Mouse (Mus musculus) liver, adult (tissue): Measurements from ENCODE around the gene Gpr61.

Source experiments
- GATA4 ChIP-seq: IDR thresholded peaks from 2 replicates; pipeline ENCODE4 v1.6.1; 2014; ENCODE audit warnings: mild to moderate bottlenecking, low read length; ENCODE audit not compliant: insufficient replicate concordance

The Gpr61 gene

GRCm38 (mm10) chr3:108186098-108187047 is 31.7 kb upstream of the Gpr61 start, which contains the start of gene Amigo1:
Gene Amigo1, plus strand, starts transcription at chr3:108186335.
- no peak for TF ChIP-seq GATA4

GRCm38 (mm10) chr3:108185460-108186097 is 30.9 kb upstream of the Gpr61 start:
- TF ChIP-seq GATA4: no peak

DNA sequence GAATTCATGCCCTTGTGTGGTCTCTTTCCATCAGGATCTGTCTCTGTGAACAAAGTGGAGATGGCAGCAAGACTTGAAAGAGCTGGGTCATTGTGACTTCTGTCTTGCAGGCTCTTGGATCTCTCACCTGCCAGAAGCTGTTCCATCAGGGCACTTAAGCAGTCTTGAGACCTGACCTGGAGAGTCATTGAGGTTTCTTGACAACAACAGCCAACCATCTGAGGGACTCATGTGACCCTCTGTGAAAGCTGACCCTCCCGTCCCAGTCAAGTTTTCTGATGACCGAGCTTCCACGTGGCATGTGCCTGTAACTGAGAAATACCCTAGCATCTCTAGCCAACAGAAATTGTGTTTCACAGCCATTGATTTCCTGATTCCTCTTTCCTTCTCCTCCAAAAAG is 30.1 kb upstream of the Gpr61 start:
- TF ChIP-seq GATA4: no peak

DNA sequence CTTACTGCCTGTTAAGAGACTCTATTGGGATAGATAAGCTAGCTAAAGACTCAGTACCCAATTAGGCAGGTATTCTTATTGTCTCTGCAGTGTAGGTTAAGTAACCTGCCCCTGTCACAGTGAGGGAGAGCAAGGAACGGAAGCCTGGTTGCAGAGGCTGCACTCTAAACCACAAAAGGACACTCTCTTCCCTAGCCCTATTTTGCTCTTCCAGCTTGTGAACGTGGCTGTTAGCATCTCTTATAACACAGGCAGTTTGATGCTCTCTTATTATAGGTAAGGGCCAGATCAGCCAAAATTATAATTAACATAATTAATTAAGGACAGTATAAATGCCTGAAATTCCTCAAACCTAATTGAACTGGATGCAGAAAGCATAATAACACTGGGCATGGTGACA is 25.8 kb upstream of the Gpr61 start:
- no peak for TF ChIP-seq GATA4

DNA sequence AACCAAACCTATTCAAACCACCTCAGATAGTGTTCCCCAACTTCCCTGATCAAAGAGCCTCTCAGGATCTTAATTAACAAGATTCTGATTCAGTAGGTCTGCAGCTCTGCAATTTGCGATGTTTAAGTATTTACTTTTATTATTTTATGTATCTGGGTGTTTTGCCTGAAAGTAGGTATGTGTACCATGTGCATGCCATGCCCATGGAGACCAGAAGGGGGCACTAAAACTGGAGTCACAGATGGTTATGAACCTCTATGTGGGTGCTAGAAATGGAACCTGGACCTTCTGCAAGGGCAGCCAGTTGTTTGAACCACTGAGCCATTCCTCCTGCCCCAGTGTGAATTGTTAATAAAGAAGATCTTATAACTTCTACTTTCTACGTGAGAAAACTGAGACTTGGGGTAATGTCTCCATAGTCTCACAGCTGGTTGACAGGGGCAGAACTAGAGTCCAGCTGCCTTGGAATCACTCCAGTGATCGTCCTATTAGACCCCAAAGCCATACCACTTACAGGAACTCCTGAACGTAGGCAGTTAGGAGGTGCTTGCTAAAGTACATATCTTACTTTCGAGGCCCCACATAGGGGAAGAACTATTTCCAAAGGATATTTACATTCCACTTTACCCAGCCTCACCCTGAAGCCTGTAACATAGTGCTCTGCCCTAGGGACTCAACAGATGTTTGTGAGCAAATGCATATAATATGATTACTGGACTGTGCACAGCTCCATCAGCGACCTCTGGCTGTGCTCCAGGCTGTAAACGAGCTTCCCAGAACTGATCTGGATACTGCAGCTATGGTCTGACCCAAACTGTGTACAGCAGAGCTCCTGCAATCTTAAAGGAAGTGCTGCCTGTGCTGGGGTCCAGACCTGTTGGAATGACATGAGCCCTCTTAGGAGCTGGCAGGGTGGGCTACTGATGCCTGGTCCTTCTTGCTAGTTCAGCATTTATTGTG is 24.4 kb upstream of the Gpr61 start:
- TF ChIP-seq GATA4: no peak

GRCm38 (mm10) chr3:108174672-108175531 is 20.2 kb upstream of the Gpr61 start:
- TF ChIP-seq GATA4: no peak

- TF ChIP-seq GATA4: no peak
Observed at GRCm38 (mm10) chr3:108169199-108169598, 14.5 kb upstream of the Gpr61 start.

DNA sequence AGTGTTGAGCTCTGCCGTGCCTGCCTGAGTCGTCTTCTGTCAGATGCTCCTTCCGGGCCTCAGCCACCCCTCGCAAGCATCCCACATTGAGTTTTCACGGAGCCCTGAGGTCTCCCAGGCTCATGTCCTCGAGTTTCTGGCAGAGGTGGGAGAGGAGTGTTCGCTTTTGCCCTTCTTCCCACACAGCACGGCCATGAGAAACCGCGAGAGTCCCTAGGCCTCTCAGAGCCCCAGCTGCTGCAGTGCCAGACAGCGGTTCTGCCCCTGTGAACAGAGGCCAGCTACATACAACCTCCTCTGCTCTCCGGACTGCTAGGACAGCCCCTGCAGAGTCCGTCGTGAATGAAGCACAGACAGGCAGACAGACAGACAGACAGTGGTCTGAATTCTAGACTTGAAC is 12.8 kb upstream of the Gpr61 start:
- TF ChIP-seq GATA4: no peak

- no peak for TF ChIP-seq GATA4
Observed at GRCm38 (mm10) chr3:108166486-108167211, 12.0 kb upstream of the Gpr61 start.

- TF ChIP-seq GATA4: no peak
Observed at GRCm38 (mm10) chr3:108165532-108166315, 11.0 kb upstream of the Gpr61 start.

DNA sequence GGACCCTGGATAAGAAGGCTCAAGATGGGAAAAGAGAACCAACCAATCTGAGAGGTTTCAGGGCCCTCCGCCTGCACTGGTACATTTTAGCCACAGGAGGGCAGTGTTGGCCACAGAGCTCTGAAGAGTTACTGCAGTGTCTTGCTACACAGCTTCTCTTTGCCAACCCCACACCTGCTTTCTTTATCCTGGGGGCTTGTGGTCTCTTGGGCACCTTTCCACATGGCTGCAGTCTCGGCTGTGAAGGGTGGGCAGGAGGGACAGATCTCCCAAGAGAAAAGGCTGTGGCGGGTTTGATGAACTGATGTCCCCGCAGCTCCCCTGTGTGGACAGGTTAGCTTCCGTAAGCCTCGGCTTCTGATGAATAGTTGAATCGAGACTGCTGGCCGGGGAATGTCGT is 10.1 kb upstream of the Gpr61 start:
- TF ChIP-seq GATA4: no peak

- TF ChIP-seq GATA4: no peak
Observed at GRCm38 (mm10) chr3:108164091-108164490, 9.4 kb upstream of the Gpr61 start.

- no peak for TF ChIP-seq GATA4
Observed at GRCm38 (mm10) chr3:108158383-108159037, 3.8 kb upstream of the Gpr61 start.

GRCm38 (mm10) chr3:108152290-108152689 is 2.4 kb downstream of the Gpr61 start:
- TF ChIP-seq GATA4: no peak
